17 mouse cellular contexts compared by ENCODE assay signal in the genomic region with DNA sequence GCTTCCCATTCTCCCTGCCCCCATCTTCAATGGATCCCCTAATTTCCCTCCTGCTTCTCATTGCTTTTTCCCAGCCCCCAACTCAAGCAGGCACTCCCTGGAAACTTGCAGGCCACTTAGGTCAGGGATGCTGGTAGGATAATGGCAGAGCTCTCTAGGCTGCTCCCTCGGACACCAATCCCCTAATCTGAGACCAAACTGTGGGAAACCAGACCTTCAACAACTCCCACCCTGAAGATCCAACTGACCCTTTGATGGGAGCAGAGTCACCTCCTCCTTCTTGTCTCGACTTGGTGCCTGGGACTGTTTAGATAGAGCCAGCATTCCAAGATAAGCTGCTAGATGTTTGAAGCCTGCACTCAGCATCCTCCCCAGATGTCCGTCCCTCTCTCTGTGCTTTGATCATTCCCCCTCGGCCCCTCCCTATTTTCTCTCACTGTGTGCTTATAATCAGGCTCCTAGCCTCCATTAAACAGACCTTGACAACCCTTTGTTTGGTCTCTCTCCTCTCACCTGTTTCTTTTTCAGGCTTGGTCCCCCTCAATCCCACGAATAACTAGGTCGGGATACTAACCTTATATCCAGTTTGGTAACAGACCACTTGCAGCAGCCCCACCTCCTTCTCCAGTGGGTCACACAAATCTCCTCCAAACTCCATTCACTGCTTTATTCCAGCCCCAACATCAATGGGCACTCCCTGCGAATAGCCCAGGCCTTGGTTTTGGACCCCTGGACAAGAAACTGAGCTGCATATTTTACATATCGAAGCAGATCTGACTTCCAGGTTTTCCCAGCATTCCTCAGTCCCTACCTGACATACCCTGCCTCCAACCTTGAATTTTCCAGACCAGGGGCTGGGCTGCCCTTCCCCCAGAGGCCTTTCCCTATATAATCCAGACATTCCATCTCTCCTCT. TPM values are rescaled to one million over a fixed set of nuclear protein-coding genes. Genes with fewer than 3 reads are reported as not detected.
DNase-seq lines count a peak whose midpoint lies in the region; ATAC-seq and TF ChIP-seq lines count a peak whose summit lies in the region.
"Had no signal": no experiment of that assay in that cellular context is flagged by ENCODE, and none has a peak within 500 bp of the region (broad histone marks: within the 10 kb centered on the region; RNA-seq: fewer than 3 reads in every experiment).

No protein-coding gene starts in this region.

- H3K9ac ChIP-seq in hindbrain, embryonic 11.5 days (ENCODE audit: low read depth, low read length): no peak overlapping the region
- H3K9ac ChIP-seq in hindbrain, postnatal 0 days (replicated peaks; ENCODE audit: low read length): no peak overlapping the region
- H3K9ac ChIP-seq in neural tube, embryonic 13.5 days: no peak overlapping the region
- H3K9ac ChIP-seq in liver, embryonic 14.5 days (replicated peaks): no peak overlapping the region
- no peak overlapping the region for H3K9ac ChIP-seq in stomach, postnatal 0 days (ENCODE audit: low read length)
- H3K9ac ChIP-seq: limb, embryonic 13.5 days had no signal

- H3K27me3 ChIP-seq in hindbrain, embryonic 11.5 days (ENCODE audit: control insufficient read depth, insufficient read depth, low read length): no peaks in the 10 kb centered on the region
- no peaks in the 10 kb centered on the region for H3K27me3 ChIP-seq in hindbrain, postnatal 0 days (ENCODE audit: insufficient read depth, low read length)
- H3K27me3 ChIP-seq in neural tube, embryonic 13.5 days: no peaks in the 10 kb centered on the region
- no peaks in the 10 kb centered on the region for H3K27me3 ChIP-seq in liver, embryonic 14.5 days (ENCODE audit: control insufficient read depth, insufficient read depth, low read length)
- no peaks in the 10 kb centered on the region for H3K27me3 ChIP-seq in stomach, postnatal 0 days (ENCODE audit: control insufficient read depth, insufficient read depth, low read length)
- H3K27me3 ChIP-seq: CH12.LX; limb, embryonic 13.5 days had no signal

- H3K36me3 ChIP-seq in hindbrain, embryonic 11.5 days (ENCODE audit: control insufficient read depth, insufficient read depth, low read length): 0 out of 2 replicates have a peak, but pooled peaks cover 7% of the 10 kb centered on the region
- H3K36me3 ChIP-seq in hindbrain, postnatal 0 days (ENCODE audit: insufficient read depth, low read length): peaks cover 6% of the 10 kb centered on the region; the same call in 1 of the 2 replicates
- H3K36me3 ChIP-seq in neural tube, embryonic 13.5 days: peaks cover 47% of the 10 kb centered on the region
- H3K36me3 ChIP-seq in liver, embryonic 14.5 days (replicated peaks; ENCODE audit: control insufficient read depth, insufficient read depth, low read depth): no peaks in the 10 kb centered on the region
- peaks cover 4% of the 10 kb centered on the region; the same call in 1 of the 2 replicates for H3K36me3 ChIP-seq in stomach, postnatal 0 days (ENCODE audit: control insufficient read depth, insufficient read depth, low read length)

- DNase-seq in hindbrain, embryonic 11.5 days (ENCODE audit: low spot score): no peak
- DNase-seq in hindbrain, postnatal 0 days (ENCODE audit: low spot score): no peak
- DNase-seq in neural tube, embryonic 10.5 days (ENCODE audit: extremely low spot score, low spot score): no peak
- no peak for DNase-seq in liver, embryonic 14.5 days (ENCODE audit: low read depth in 3 of 3, low spot score in 3 of 3)
- DNase-seq in stomach, postnatal 0 days (ENCODE audit: low spot score): no peak
- no peak for DNase-seq in thymus, postnatal 25 days
- DNase-seq in cerebellum, postnatal 25 days: no peak
- DNase-seq: cerebellum, adult 2 months; gastrocnemius, adult 2 months; heart, postnatal 4 days; right cerebral cortex, postnatal 25 days had no signal

- ATAC-seq in hindbrain, embryonic 11.5 days (ENCODE audit: low FRiP score): peak; percentile 47; the same call in 1 of the 2 replicates
- no peak for ATAC-seq in hindbrain, postnatal 0 days
- ATAC-seq in neural tube, embryonic 13.5 days (ENCODE audit: low read depth): 0 out of 2 replicates have a peak, but pooled peaks have one; percentile 27
- 0 out of 2 replicates have a peak, but pooled peaks have one; percentile 6 for ATAC-seq in liver, embryonic 14.5 days (ENCODE audit: insufficient read depth)
- no peak for ATAC-seq in stomach, postnatal 0 days (ENCODE audit: low FRiP score, low TSS enrichment)

- H3K27ac ChIP-seq in hindbrain, embryonic 11.5 days (ENCODE audit: low read depth, low read length): no peak overlapping the region
- no peak overlapping the region for H3K27ac ChIP-seq in hindbrain, postnatal 0 days
- no peak overlapping the region for H3K27ac ChIP-seq in neural tube, embryonic 13.5 days (replicated peaks)
- H3K27ac ChIP-seq in liver, embryonic 14.5 days: no peak overlapping the region
- H3K27ac ChIP-seq in stomach, postnatal 0 days (replicated peaks): peak overlapping the region; percentile 35; the same call in 1 of the 2 replicates
- H3K27ac ChIP-seq: gastrocnemius, adult 2 months; limb, embryonic 13.5 days had no signal

- no peak for TF ChIP-seq EP300 in liver, embryonic 14.5 days (IDR thresholded peaks at IDR 0.05; ENCODE audit: low read depth)
- no peak for TF ChIP-seq EP300 in stomach, postnatal 0 days (optimal IDR thresholded peaks at IDR 0.05)

- H3K4me3 ChIP-seq in hindbrain, embryonic 11.5 days (ENCODE audit: low read depth, low read length): no peak overlapping the region
- no peak overlapping the region for H3K4me3 ChIP-seq in hindbrain, postnatal 0 days (ENCODE audit: low read length)
- no peak overlapping the region for H3K4me3 ChIP-seq in neural tube, embryonic 13.5 days
- H3K4me3 ChIP-seq in liver, embryonic 14.5 days (ENCODE audit: insufficient read depth in 1 of 2, low read depth in 2 of 2, low read length in 2 of 2): no peak overlapping the region
- H3K4me3 ChIP-seq in stomach, postnatal 0 days (ENCODE audit: low read depth, low read length): no peak overlapping the region
- H3K4me3 ChIP-seq: gastrocnemius, adult 2 months; limb, embryonic 13.5 days; myocyte had no signal

- H3K4me1 ChIP-seq in hindbrain, embryonic 11.5 days (replicated peaks; ENCODE audit: control insufficient read depth, insufficient read depth, low read length): no peaks in the 10 kb centered on the region
- no peaks in the 10 kb centered on the region for H3K4me1 ChIP-seq in hindbrain, postnatal 0 days (ENCODE audit: insufficient read depth, low read length)
- peaks cover 9% of the 10 kb centered on the region for H3K4me1 ChIP-seq in neural tube, embryonic 13.5 days (replicated peaks)
- H3K4me1 ChIP-seq in liver, embryonic 14.5 days (replicated peaks; ENCODE audit: control insufficient read depth in 2 of 2, insufficient read depth in 2 of 2, low read length in 1 of 2): peaks cover 3 to 14% of the 10 kb centered on the region in 2 experiments; a peak in 2 of 4 replicates
- H3K4me1 ChIP-seq in stomach, postnatal 0 days (replicated peaks; ENCODE audit: control insufficient read depth, insufficient read depth): 0 out of 2 replicates have a peak, but pooled peaks cover 4% of the 10 kb centered on the region
- H3K4me1 ChIP-seq: limb, embryonic 13.5 days had no signal

- no peaks in the 10 kb centered on the region for H3K9me3 ChIP-seq in hindbrain, embryonic 11.5 days (ENCODE audit: control insufficient read depth, low read length)
- no peaks in the 10 kb centered on the region for H3K9me3 ChIP-seq in hindbrain, postnatal 0 days (ENCODE audit: low read length)
- H3K9me3 ChIP-seq in neural tube, embryonic 13.5 days: no peaks in the 10 kb centered on the region
- no peaks in the 10 kb centered on the region for H3K9me3 ChIP-seq in liver, embryonic 14.5 days (ENCODE audit: control insufficient read depth, low read length)
- no peaks in the 10 kb centered on the region for H3K9me3 ChIP-seq in stomach, postnatal 0 days (ENCODE audit: control insufficient read depth, low read length)
- H3K9me3 ChIP-seq: limb, embryonic 13.5 days had no signal

- 22% methylated on average over 8 of the region's 8 CpGs for WGBS in hindbrain, embryonic 11.5 days
- WGBS in hindbrain, postnatal 0 days: 31% methylated on average over 8 of the region's 8 CpGs
- 18% methylated on average over 8 of the region's 8 CpGs for WGBS in neural tube, embryonic 13.5 days
- 32% methylated on average over 8 of the region's 8 CpGs for WGBS in liver, embryonic 14.5 days (ENCODE audit: insufficient replicate concordance)
- 21% methylated on average over 8 of the region's 8 CpGs for WGBS in stomach, postnatal 0 days

- H3K4me2 ChIP-seq in hindbrain, embryonic 11.5 days (replicated peaks; ENCODE audit: low read depth, low read length): no peak overlapping the region
- no peak overlapping the region for H3K4me2 ChIP-seq in hindbrain, postnatal 0 days (ENCODE audit: low read depth, low read length)
- H3K4me2 ChIP-seq in neural tube, embryonic 13.5 days: no peak overlapping the region
- H3K4me2 ChIP-seq in liver, embryonic 14.5 days (ENCODE audit: low read depth): no peak overlapping the region
- no peak overlapping the region for H3K4me2 ChIP-seq in stomach, postnatal 0 days (replicated peaks; ENCODE audit: low read depth)
- H3K4me2 ChIP-seq: limb, embryonic 13.5 days had no signal

- no peak for TF ChIP-seq CTCF in hindbrain, postnatal 0 days (IDR thresholded peaks at IDR 0.05; ENCODE audit: low read depth)
- TF ChIP-seq CTCF in liver, embryonic 14.5 days (IDR thresholded peaks at IDR 0.05; ENCODE audit: low read depth): no peak
- no peak for TF ChIP-seq CTCF in stomach, postnatal 0 days (IDR thresholded peaks at IDR 0.05; ENCODE audit: low read depth)

RNA-seq across cellular contexts. Expression of a gene that starts 14.7 kb away (rescaled TPM):
- 8.8 and 8.9 TPM in 2 replicates for polyA plus RNA-seq in hindbrain, embryonic 11.5 days (2014; fragmentation: Nextera tagmentation; extraction: Ambion mirVana)
- 3.0 and 4.9 TPM in 2 replicates for total RNA-seq in hindbrain, postnatal 0 days (2014; rRNA removed)
- polyA plus RNA-seq in hindbrain, postnatal 0 days (2015; fragmentation: Nextera tagmentation; extraction: Ambion mirVana): 6.6 TPM in 2 replicates
- polyA plus RNA-seq in neural tube, embryonic 13.5 days (2015; fragmentation: Nextera tagmentation; extraction: Ambion mirVana): 6.4 and 6.6 TPM in 2 replicates
- polyA plus RNA-seq in liver, embryonic 14.5 days (2012; rRNA removed): 6.0 and 7.8 TPM in 2 replicates
- 10.7 and 11.6 TPM in 2 replicates for polyA plus RNA-seq in liver, embryonic 14.5 days (2014; fragmentation: Nextera tagmentation; extraction: Ambion mirVana)
- 12.6 and 12.9 TPM in 2 replicates for polyA plus RNA-seq in stomach, postnatal 0 days (2015; fragmentation: Nextera tagmentation; extraction: Ambion mirVana)

RNA-seq across cellular contexts. Expression of a gene that starts 24.4 kb away (rescaled TPM):
- polyA plus RNA-seq in hindbrain, embryonic 11.5 days (2014; fragmentation: Nextera tagmentation; extraction: Ambion mirVana): not detected in 2 replicates
- not detected in 2 replicates for total RNA-seq in hindbrain, postnatal 0 days (2014; rRNA removed)
- polyA plus RNA-seq in hindbrain, postnatal 0 days (2015; fragmentation: Nextera tagmentation; extraction: Ambion mirVana): not detected in 2 replicates
- polyA plus RNA-seq in neural tube, embryonic 13.5 days (2015; fragmentation: Nextera tagmentation; extraction: Ambion mirVana): not detected in 2 replicates
- polyA plus RNA-seq in liver, embryonic 14.5 days (2012; rRNA removed): not detected in 2 replicates
- not detected in 2 replicates for polyA plus RNA-seq in liver, embryonic 14.5 days (2014; fragmentation: Nextera tagmentation; extraction: Ambion mirVana)
- not detected in 2 replicates for polyA plus RNA-seq in stomach, postnatal 0 days (2015; fragmentation: Nextera tagmentation; extraction: Ambion mirVana)
- total RNA-seq: CH12.LX; gastrocnemius, adult 2 months; heart, postnatal 4 days; layer of hippocampus, adult 8-10 months had no signal
- polyA plus RNA-seq: cerebellum, adult 2 months; embryonic facial prominence, embryonic 14.5 days; limb, embryonic 13.5 days; myocyte had no signal

RNA-seq across cellular contexts. Expression of a gene that starts 34.1 kb away (rescaled TPM):
- polyA plus RNA-seq in hindbrain, embryonic 11.5 days (2014; fragmentation: Nextera tagmentation; extraction: Ambion mirVana): 70.0 and 71.1 TPM in 2 replicates
- total RNA-seq in hindbrain, postnatal 0 days (2014; rRNA removed): 37.5 and 61.6 TPM in 2 replicates
- polyA plus RNA-seq in hindbrain, postnatal 0 days (2015; fragmentation: Nextera tagmentation; extraction: Ambion mirVana): 88.8 and 90.6 TPM in 2 replicates
- 114 and 120 TPM in 2 replicates for polyA plus RNA-seq in neural tube, embryonic 13.5 days (2015; fragmentation: Nextera tagmentation; extraction: Ambion mirVana)
- 2.9 and 3.1 TPM in 2 replicates for polyA plus RNA-seq in liver, embryonic 14.5 days (2012; rRNA removed)
- 4.0 and 5.2 TPM in 2 replicates for polyA plus RNA-seq in liver, embryonic 14.5 days (2014; fragmentation: Nextera tagmentation; extraction: Ambion mirVana)
- polyA plus RNA-seq in stomach, postnatal 0 days (2015; fragmentation: Nextera tagmentation; extraction: Ambion mirVana): 20.1 and 20.2 TPM in 2 replicates

RNA-seq across cellular contexts. Expression of a gene that starts 52.9 kb away (rescaled TPM):
- polyA plus RNA-seq in hindbrain, embryonic 11.5 days (2014; fragmentation: Nextera tagmentation; extraction: Ambion mirVana): 18.0 and 30.0 TPM in 2 replicates
- 42.4 and 61.0 TPM in 2 replicates for total RNA-seq in hindbrain, postnatal 0 days (2014; rRNA removed)
- polyA plus RNA-seq in hindbrain, postnatal 0 days (2015; fragmentation: Nextera tagmentation; extraction: Ambion mirVana): 11.9 TPM in 2 replicates
- 14.3 and 14.7 TPM in 2 replicates for polyA plus RNA-seq in neural tube, embryonic 13.5 days (2015; fragmentation: Nextera tagmentation; extraction: Ambion mirVana)
- polyA plus RNA-seq in liver, embryonic 14.5 days (2012; rRNA removed): 1.8 and 2.3 TPM in 2 replicates
- 3.1 and 3.3 TPM in 2 replicates for polyA plus RNA-seq in liver, embryonic 14.5 days (2014; fragmentation: Nextera tagmentation; extraction: Ambion mirVana)
- polyA plus RNA-seq in stomach, postnatal 0 days (2015; fragmentation: Nextera tagmentation; extraction: Ambion mirVana): 1.7 and 2.0 TPM in 2 replicates

Comparison
In these comparisons a context has a peak if more than half of its experiments do, and no peak if none do; other contexts are left out.
1. ATAC-seq: peak in hindbrain, embryonic 11.5 days (single experiment), neural tube, embryonic 13.5 days (single experiment) and liver, embryonic 14.5 days (single experiment); none in hindbrain, postnatal 0 days (single experiment) and stomach, postnatal 0 days (single experiment).